Mouse (Mus musculus) brain, embryonic 14.5 days (tissue): ENCODE data around the gene Ctag2. TPM values are rescaled to one million over a fixed set of nuclear protein-coding genes. Genes with fewer than 3 reads are reported as not detected.

Experiments
- DNase-seq: peaks from one replicate; pipeline ENCODE4 v3.0.0-alpha.2; 2011; ENCODE audit warnings: low read depth
- CTCF ChIP-seq: fragments of 200-500 bp; IDR thresholded peaks from 2 replicates; pipeline ENCODE4 v1.5.1; 2012; ENCODE audit warnings: inconsistent platforms, mild to moderate bottlenecking, moderate library complexity, borderline replicate concordance; ENCODE audit not compliant: insufficient read depth, insufficient read length; ENCODE audit errors: extremely low read depth
- POLR2A ChIP-seq: fragments of 200-500 bp; IDR thresholded peaks from 2 replicates; pipeline ENCODE4 v1.6.1; 2012; ENCODE audit warnings: mild to moderate bottlenecking, inconsistent platforms, borderline replicate concordance; ENCODE audit not compliant: poor library complexity, insufficient read depth, insufficient read length, severe bottlenecking; ENCODE audit errors: extremely low read depth
- polyA plus RNA-seq: library from polyadenylated mRNA; depleted of rRNA; stranded (reverse); fragments of >200 nt; gene quantifications from 2 replicates; pipeline ENCODE4 v1.2.3, GENCODE M21; 2012; rRNA removed

Gene Ctag2
- polyA plus RNA-seq: not detected in 2 replicates

DNA sequence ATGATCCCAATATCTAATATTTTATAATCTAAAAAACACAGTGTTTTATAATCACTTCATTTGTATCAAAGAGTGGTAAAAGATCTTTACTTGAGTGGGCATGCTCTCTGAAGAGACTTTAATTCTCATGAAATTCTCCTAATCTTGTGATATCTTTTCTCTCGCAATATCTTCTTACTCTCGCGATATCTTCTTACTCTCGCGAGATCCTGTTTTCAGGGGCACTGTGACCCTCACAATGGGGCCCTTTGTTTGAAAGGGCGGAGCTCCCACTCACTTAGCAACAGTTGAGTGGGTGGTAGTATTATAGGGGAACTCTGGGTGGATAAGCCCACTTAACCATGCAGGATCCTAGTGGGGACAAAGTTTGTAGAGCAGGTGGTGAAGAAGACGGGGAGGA is at the start of gene Ctag2:
Ctag2 (plus strand) TSS at position 301 of the 400 bp plus-strand sequence.
- no peak for DNase-seq
- TF ChIP-seq POLR2A (no peak), CTCF (no peak)
